Mouse (Mus musculus) bone marrow, adult 2 months (tissue): ENCODE results near the gene AI481877.

Source experiments
- CTCF ChIP-seq: fragments of 200-500 bp; IDR thresholded peaks from 2 replicates; pipeline ENCODE4 v1.5.1; 2011; ENCODE audit warnings: low read length, control low read depth; ENCODE audit not compliant: control insufficient read depth, insufficient read depth
- POLR2A ChIP-seq: fragments of 200-500 bp; IDR thresholded peaks from 2 replicates; pipeline ENCODE4 v1.6.1; 2011; ENCODE audit warnings: low read depth, mild to moderate bottlenecking, control low read depth, low read length, borderline replicate concordance; ENCODE audit not compliant: control insufficient read depth

DNA sequence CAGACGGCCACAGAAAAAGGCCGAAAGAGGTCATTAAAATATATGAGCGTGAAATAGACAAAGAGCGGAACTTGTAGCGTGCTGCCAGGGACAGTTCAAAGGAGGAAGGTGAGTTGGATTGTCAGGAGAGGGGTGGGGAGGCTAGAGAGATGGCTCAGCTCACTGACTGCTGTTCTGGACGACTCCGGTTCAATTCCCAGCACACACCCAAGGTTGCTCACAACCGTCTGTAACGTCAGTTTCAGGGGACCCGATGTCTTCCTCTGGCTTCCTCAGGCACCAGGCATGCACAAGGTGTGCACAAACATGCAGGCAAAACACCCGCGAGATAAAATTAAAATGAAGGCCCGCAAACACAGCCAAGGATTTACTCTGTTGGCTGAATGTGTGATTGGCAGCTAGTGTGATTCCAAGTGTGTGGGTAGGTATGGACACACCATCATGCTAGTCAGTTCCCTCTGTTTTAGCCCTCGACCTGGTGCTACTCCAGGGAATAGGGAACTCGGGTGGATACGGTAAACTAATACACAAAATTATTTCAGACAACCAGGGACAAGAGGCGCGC lies 102.9 kb downstream of the AI481877 start:
- TF ChIP-seq CTCF, result no peak
- TF ChIP-seq POLR2A, result no peak
